Mouse (Mus musculus) liver, embryonic 14.5 days (tissue): Measurements from ENCODE around the gene Atxn3.

Source experiments
- CTCF ChIP-seq: IDR thresholded peaks from 2 replicates; pipeline ENCODE4 v1.5.1; 2016; ENCODE audit warnings: antibody characterized with exemption, low read depth, control low read depth
- EP300 ChIP-seq: IDR thresholded peaks from 2 replicates; pipeline ENCODE4 v1.6.1; 2016; ENCODE audit warnings: antibody characterized with exemption, low read depth

- TF ChIP-seq EP300 (no peak), CTCF (no peak)
These were observed 19.4 kb upstream of the Atxn3 start for GRCm38 (mm10) chr12:101977404-101977915.
